Mouse (Mus musculus) intestine, postnatal 0 days (tissue): Measurements from ENCODE around the gene Pde4d. TPM values are rescaled to one million over a fixed set of nuclear protein-coding genes. Genes with fewer than 3 reads are reported as not detected.
A peak's percentile ranks its signal among the peaks of the same experiment; 100 is the strongest.

Experiments used
- ATAC-seq: fragments of 200-750 bp; cut with Nextera tagmentation; 2 replicates; pipeline ENCODE4 v1.8.0; 2017; ENCODE audit warnings: mild to moderate bottlenecking, moderate TSS enrichment, moderate library complexity
- H3K27ac ChIP-seq: fragments of 300-500 bp; sonication (generic); 2 replicates; pipeline ENCODE4 v1.5.1; 2014; ENCODE audit warnings: mild to moderate bottlenecking, low read depth, low read length, moderate library complexity
- H3K27me3 ChIP-seq: fragments of 300-500 bp; sonication (generic); replicated peaks from 2 replicates; pipeline ENCODE4 v1.6.1; 2014; ENCODE audit warnings: low read length, mixed read lengths; ENCODE audit not compliant: control insufficient read depth, insufficient read depth
- H3K36me3 ChIP-seq: fragments of 300-500 bp; sonication (generic); 2 replicates; pipeline ENCODE4 v1.6.1; 2014; ENCODE audit warnings: mild to moderate bottlenecking, moderate library complexity; ENCODE audit not compliant: control insufficient read depth, insufficient read depth
- H3K4me1 ChIP-seq: fragments of 300-500 bp; sonication (generic); replicated peaks from 2 replicates; pipeline ENCODE4 v1.6.1; 2014; ENCODE audit warnings: antibody characterized with exemption, low read length, mixed read lengths; ENCODE audit not compliant: control insufficient read depth, insufficient read depth
- H3K4me2 ChIP-seq: fragments of 300-500 bp; sonication (generic); replicated peaks from 2 replicates; pipeline ENCODE4 v1.6.1; 2014; ENCODE audit warnings: low read depth, mild to moderate bottlenecking, moderate library complexity
- H3K4me3 ChIP-seq: fragments of 300-500 bp; sonication (generic); 2 replicates; pipeline ENCODE4 v1.5.1; 2014; ENCODE audit warnings: low read depth, low read length
- H3K9ac ChIP-seq: fragments of 300-500 bp; sonication (generic); 2 replicates; pipeline ENCODE4 v1.6.1; 2014; ENCODE audit warnings: mild to moderate bottlenecking, low read depth, low read length
- H3K9me3 ChIP-seq: fragments of 300-500 bp; sonication (generic); 2 replicates; pipeline ENCODE4 v1.6.1; 2016; ENCODE audit warnings: mixed run types; ENCODE audit not compliant: control insufficient read depth
- CTCF ChIP-seq: sonication (generic); IDR thresholded peaks from 2 replicates; pipeline ENCODE4 v1.5.1; 2016; ENCODE audit warnings: low read depth, mild to moderate bottlenecking, control low read depth, antibody characterized with exemption, moderate library complexity
- WGBS: fragments of 180-500 bp; shearing (Covaris S2); extraction: QIAGEN DNeasy Blood & Tissue Kit; methylation state at CpG from one replicate; pipeline ENCODE4 v1.1.7; 2014; 5-methylcytosine and 5-hydroxymethylcytosine counted together
- polyA plus RNA-seq: library from polyadenylated mRNA; unstranded; fragments of >200 nt; fragmentation: Nextera tagmentation; extraction: Ambion mirVana; gene quantifications from 2 replicates; pipeline ENCODE4 v1.2.1, GENCODE M21; 2015

Gene Pde4d
- polyA plus RNA-seq, 1 experiment from 2014 or later = 17.8 TPM

- no peaks in the 10 kb centered on the region for H3K4me1 ChIP-seq
- H3K9ac ChIP-seq = no peak overlapping the region
- H3K4me2 ChIP-seq = no peak overlapping the region
- 63% methylated on average over 3 of the region's 3 CpGs for WGBS
- H3K4me3 ChIP-seq = no peak overlapping the region
- no peak overlapping the region for H3K27ac ChIP-seq
- no peaks in the 10 kb centered on the region for H3K36me3 ChIP-seq
- no peaks in the 10 kb centered on the region for H3K9me3 ChIP-seq
- no peaks in the 10 kb centered on the region for H3K27me3 ChIP-seq
- no peak for TF ChIP-seq CTCF
- no peak for ATAC-seq
Measured at GRCm38 (mm10) chr13:108623929-108624328, 174.2 kb downstream of the Pde4d start.

- Histone ChIP-seq H3K4me2 (no peak overlapping the region), H3K4me3 (no peak overlapping the region), H3K27ac (no peak overlapping the region), H3K36me3 (no peaks in the 10 kb centered on the region), H3K9ac (no peak overlapping the region), H3K9me3 (no peaks in the 10 kb centered on the region), H3K4me1 (no peaks in the 10 kb centered on the region), H3K27me3 (no peaks in the 10 kb centered on the region)
- no peak for TF ChIP-seq CTCF
- ATAC-seq = no peak
- WGBS = 42% methylated on average over 3 of the region's 3 CpGs
Measured at GRCm38 (mm10) chr13:108626166-108626565, 176.4 kb downstream of the Pde4d start.

- H3K9me3 ChIP-seq = no peaks in the 10 kb centered on the region
- ATAC-seq = no peak
Measured at GRCm38 (mm10) chr13:108628501-108628900, 178.8 kb downstream of the Pde4d start.

GRCm38 (mm10) chr13:108630576-108630975 lies 180.8 kb downstream of the Pde4d start:
- Histone ChIP-seq H3K27ac (no peak overlapping the region), H3K9ac (no peak overlapping the region), H3K9me3 (no peaks in the 10 kb centered on the region), H3K4me2 (no peak overlapping the region), H3K4me3 (no peak overlapping the region), H3K27me3 (no peaks in the 10 kb centered on the region), H3K36me3 (no peaks in the 10 kb centered on the region), H3K4me1 (no peaks in the 10 kb centered on the region)
- ATAC-seq = no peak
- no peak for TF ChIP-seq CTCF
- 60% methylated on average over 2 of the region's 2 CpGs for WGBS

More at GRCm38 (mm10) chr13:108628501-108628900, 178.8 kb downstream of the Pde4d start:
- Histone ChIP-seq H3K27me3 (no peaks in the 10 kb centered on the region), H3K27ac (no peak overlapping the region), H3K4me1 (no peaks in the 10 kb centered on the region), H3K36me3 (no peaks in the 10 kb centered on the region), H3K4me2 (no peak overlapping the region), H3K9ac (no peak overlapping the region), H3K4me3 (no peak overlapping the region)
- WGBS = 98% methylated on average over 2 of the region's 2 CpGs
- TF ChIP-seq CTCF = no peak

- TF ChIP-seq CTCF = peak; percentile 48
- H3K36me3 ChIP-seq = no peaks in the 10 kb centered on the region
- no peaks in the 10 kb centered on the region for H3K9me3 ChIP-seq
- no peaks in the 10 kb centered on the region for H3K4me1 ChIP-seq
- no peak overlapping the region for H3K4me2 ChIP-seq
- no peak overlapping the region for H3K9ac ChIP-seq
- H3K27me3 ChIP-seq = no peaks in the 10 kb centered on the region
- no peak overlapping the region for H3K27ac ChIP-seq
- no peak for ATAC-seq
- WGBS = 73% methylated on average over 3 of the region's 3 CpGs
- H3K4me3 ChIP-seq = no peak overlapping the region
Measured at GRCm38 (mm10) chr13:108631222-108631621, 181.5 kb downstream of the Pde4d start.

GRCm38 (mm10) chr13:108636526-108636925 lies 186.8 kb downstream of the Pde4d start:
- no peak overlapping the region for H3K27ac ChIP-seq
- H3K4me1 ChIP-seq = no peaks in the 10 kb centered on the region
- H3K9ac ChIP-seq = no peak overlapping the region
- ATAC-seq = no peak
- H3K9me3 ChIP-seq = no peaks in the 10 kb centered on the region
- TF ChIP-seq CTCF = no peak
- no peak overlapping the region for H3K4me2 ChIP-seq
- H3K27me3 ChIP-seq = no peaks in the 10 kb centered on the region
- H3K4me3 ChIP-seq = no peak overlapping the region
- H3K36me3 ChIP-seq = no peaks in the 10 kb centered on the region
- WGBS = 71% methylated on average over 1 of the region's 1 CpGs

GRCm38 (mm10) chr13:108642259-108642658 lies 192.5 kb downstream of the Pde4d start:
- 34% methylated on average over 5 of the region's 5 CpGs for WGBS

More at GRCm38 (mm10) chr13:108642259-108642658, 192.5 kb downstream of the Pde4d start:
- H3K4me1 ChIP-seq = no peaks in the 10 kb centered on the region; the same call in 1 of the 2 replicates
- H3K27ac ChIP-seq = no peak overlapping the region
- no peak overlapping the region for H3K9ac ChIP-seq
- H3K27me3 ChIP-seq = no peaks in the 10 kb centered on the region
- H3K4me2 ChIP-seq = no peak overlapping the region
- ATAC-seq = peak; percentile 69
- H3K36me3 ChIP-seq = no peaks in the 10 kb centered on the region
- H3K4me3 ChIP-seq = no peak overlapping the region
- TF ChIP-seq CTCF = no peak
- H3K9me3 ChIP-seq = no peaks in the 10 kb centered on the region
